Mouse (Mus musculus) gastrocnemius, postnatal 25 days (tissue): ENCODE data around the gene Jade1. TPM values are rescaled to one million over a fixed set of nuclear protein-coding genes. Genes with fewer than 3 reads are reported as not detected.

ENCODE experiments used
- total RNA-seq, 2 experiments: library from RNA; stranded (reverse); gene quantifications; 1 replicate in 1 of 2; 2 replicates in 1 of 2; pipeline ENCODE4 v1.2.3; 2021

The Jade1 gene
- total RNA-seq, 2 experiments from 2014 or later = 19.8 to 23.9 TPM

Other genes with a start within 250 kb of the Jade1 start
- 1 to 10 TPM; 4.6 to 5.0 TPM for gene Sclt1, start 186.8 kb downstream of the Jade1 start, total RNA-seq
- 1 to 10 TPM; 2.0 to 2.4 TPM for gene D3Ertd751e, start 186.9 kb downstream of the Jade1 start, total RNA-seq